ENCODE assay signal across 24 mouse cellular contexts in the genomic region with DNA sequence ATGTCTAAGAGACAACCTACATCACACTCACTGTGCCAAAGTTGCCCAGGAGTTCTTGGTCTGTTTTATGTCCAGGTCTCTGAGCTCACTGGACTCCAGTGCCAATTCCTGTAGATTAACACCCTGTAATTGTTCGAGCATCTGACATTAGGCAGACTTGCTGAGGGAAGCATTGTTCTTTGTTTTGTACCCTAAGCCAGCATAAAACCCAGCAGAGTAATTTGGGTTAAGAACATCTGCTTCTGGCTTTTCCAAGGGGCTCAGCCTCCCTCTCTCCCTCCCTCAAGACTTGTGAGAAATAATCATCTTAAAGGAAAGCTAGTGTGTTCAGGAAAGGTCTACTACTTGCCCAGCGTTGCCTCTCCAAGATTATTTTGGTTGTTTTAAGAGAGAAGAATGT. TPM values are rescaled to one million over a fixed set of nuclear protein-coding genes. Genes with fewer than 3 reads are reported as not detected.
DNase-seq lines count a peak whose midpoint lies in the region; ATAC-seq lines count a peak whose summit lies in the region.
"Had no signal": no experiment of that assay in that cellular context is flagged by ENCODE, and none has a peak within 500 bp of the region (broad histone marks: within the 10 kb centered on the region; RNA-seq: fewer than 3 reads in every experiment).

No protein-coding gene starts in this region.

- 0 out of 2 replicates have a peak overlapping the region, but pooled peaks have one; percentile 2 for H3K27ac ChIP-seq in forebrain, embryonic 16.5 days (ENCODE audit: low read length)
- H3K27ac ChIP-seq in forebrain, embryonic 11.5 days (ENCODE audit: low read depth, low read length): no peak overlapping the region
- 0 out of 2 replicates have a peak overlapping the region, but pooled peaks have one; percentile 41 for H3K27ac ChIP-seq in limb, embryonic 12.5 days
- H3K27ac ChIP-seq in limb, embryonic 10.5 days: no peak overlapping the region
- H3K27ac ChIP-seq in embryonic facial prominence, embryonic 14.5 days (replicated peaks; ENCODE audit: low read depth, low read length): peak overlapping the region; percentile 33; the same call in 1 of the 2 replicates
- H3K27ac ChIP-seq: forebrain, embryonic 13.5 days; hindbrain, embryonic 10.5 days; intestine, embryonic 15.5 days; left cerebral cortex, adult 2 months; macrophage had no signal

- DNase-seq in forebrain, embryonic 11.5 days (ENCODE audit: low spot score): no peak
- no peak for DNase-seq in limb, embryonic 10.5 days (ENCODE audit: low spot score)
- DNase-seq in embryonic facial prominence, embryonic 14.5 days (ENCODE audit: low spot score): peak; percentile 51
- DNase-seq in adrenal gland, postnatal 36 days: no peak
- no peak for DNase-seq in right cerebral cortex, postnatal 14 days
- DNase-seq: adrenal gland, adult 8-10 months; cerebellum, adult 2 months; cerebellum, postnatal 25 days; gastrocnemius, postnatal 25 days; liver, postnatal 0 days had no signal

- H3K9ac ChIP-seq in forebrain, embryonic 16.5 days (replicated peaks; ENCODE audit: low read depth, low read length): no peak overlapping the region
- no peak overlapping the region for H3K9ac ChIP-seq in forebrain, embryonic 11.5 days (ENCODE audit: low read length)
- no peak overlapping the region for H3K9ac ChIP-seq in limb, embryonic 12.5 days (replicated peaks)
- no peak overlapping the region for H3K9ac ChIP-seq in embryonic facial prominence, embryonic 14.5 days (ENCODE audit: low read depth, low read length)
- H3K9ac ChIP-seq: forebrain, embryonic 13.5 days; intestine, embryonic 15.5 days; liver, postnatal 0 days had no signal

- H3K27me3 ChIP-seq in forebrain, embryonic 16.5 days (replicated peaks; ENCODE audit: control insufficient read depth, insufficient read depth, low read length): no peaks in the 10 kb centered on the region
- H3K27me3 ChIP-seq in forebrain, embryonic 11.5 days (ENCODE audit: control insufficient read depth, insufficient read depth, low read length): no peaks in the 10 kb centered on the region
- no peaks in the 10 kb centered on the region for H3K27me3 ChIP-seq in limb, embryonic 12.5 days
- no peaks in the 10 kb centered on the region for H3K27me3 ChIP-seq in limb, embryonic 10.5 days (ENCODE audit: low read depth, poor library complexity, severe bottlenecking)
- no peaks in the 10 kb centered on the region; the same call in 1 of the 2 replicates for H3K27me3 ChIP-seq in embryonic facial prominence, embryonic 14.5 days (replicated peaks; ENCODE audit: control insufficient read depth, insufficient read depth, low read length)
- H3K27me3 ChIP-seq: forebrain, embryonic 13.5 days; intestine, embryonic 15.5 days had no signal

- no peak overlapping the region for H3K4me3 ChIP-seq in forebrain, embryonic 16.5 days (replicated peaks; ENCODE audit: low read length)
- H3K4me3 ChIP-seq in forebrain, embryonic 11.5 days (ENCODE audit: low read depth, low read length): no peak overlapping the region
- no peak overlapping the region for H3K4me3 ChIP-seq in limb, embryonic 12.5 days (replicated peaks)
- H3K4me3 ChIP-seq in limb, embryonic 10.5 days: no peak overlapping the region
- no peak overlapping the region for H3K4me3 ChIP-seq in embryonic facial prominence, embryonic 14.5 days (ENCODE audit: low read depth, low read length)
- H3K4me3 ChIP-seq: forebrain, embryonic 13.5 days; hindbrain, embryonic 10.5 days; intestine, embryonic 15.5 days; left cerebral cortex, adult 2 months had no signal

- H3K9me3 ChIP-seq in forebrain, embryonic 16.5 days (ENCODE audit: control insufficient read depth, low read length): no peaks in the 10 kb centered on the region
- no peaks in the 10 kb centered on the region for H3K9me3 ChIP-seq in forebrain, embryonic 11.5 days (ENCODE audit: control insufficient read depth, low read length)
- peaks cover 3% of the 10 kb centered on the region; the same call in 1 of the 2 replicates for H3K9me3 ChIP-seq in limb, embryonic 12.5 days
- H3K9me3 ChIP-seq in limb, embryonic 10.5 days (replicated peaks): no peaks in the 10 kb centered on the region
- peaks cover 6% of the 10 kb centered on the region; the same call in 1 of the 2 replicates for H3K9me3 ChIP-seq in embryonic facial prominence, embryonic 14.5 days (ENCODE audit: control insufficient read depth, low read length)
- H3K9me3 ChIP-seq: forebrain, embryonic 13.5 days; hindbrain, embryonic 10.5 days; intestine, embryonic 15.5 days had no signal

- WGBS in forebrain, embryonic 16.5 days: 32% methylated on average over 2 of the region's 2 CpGs
- 75% methylated on average over 2 of the region's 2 CpGs for WGBS in forebrain, embryonic 11.5 days
- 38% methylated on average over 2 of the region's 2 CpGs for WGBS in limb, embryonic 12.5 days
- WGBS in limb, embryonic 10.5 days: 74% methylated on average over 2 of the region's 2 CpGs
- 39% methylated on average over 2 of the region's 2 CpGs for WGBS in embryonic facial prominence, embryonic 14.5 days

- no peak overlapping the region for H3K4me2 ChIP-seq in forebrain, embryonic 16.5 days (ENCODE audit: low read length)
- H3K4me2 ChIP-seq in forebrain, embryonic 11.5 days (ENCODE audit: low read depth, low read length, severe bottlenecking): no peak overlapping the region
- no peak overlapping the region for H3K4me2 ChIP-seq in limb, embryonic 12.5 days
- no peak overlapping the region; the same call in 1 of the 2 replicates for H3K4me2 ChIP-seq in embryonic facial prominence, embryonic 14.5 days (ENCODE audit: low read depth, low read length)
- H3K4me2 ChIP-seq: forebrain, embryonic 13.5 days; intestine, embryonic 15.5 days; liver, embryonic 11.5 days had no signal

- 0 out of 2 replicates have a peak, but pooled peaks cover 5% of the 10 kb centered on the region for H3K4me1 ChIP-seq in forebrain, embryonic 16.5 days (replicated peaks; ENCODE audit: control insufficient read depth, insufficient read depth, low read length)
- H3K4me1 ChIP-seq in forebrain, embryonic 11.5 days (replicated peaks; ENCODE audit: control insufficient read depth, insufficient read depth, low read length): no peaks in the 10 kb centered on the region
- H3K4me1 ChIP-seq in limb, embryonic 12.5 days (replicated peaks): no peaks in the 10 kb centered on the region
- no peaks in the 10 kb centered on the region for H3K4me1 ChIP-seq in limb, embryonic 10.5 days
- peaks cover 5% of the 10 kb centered on the region; the same call in 1 of the 2 replicates for H3K4me1 ChIP-seq in embryonic facial prominence, embryonic 14.5 days (ENCODE audit: control insufficient read depth, insufficient read depth, low read length)
- H3K4me1 ChIP-seq: forebrain, embryonic 13.5 days; hindbrain, embryonic 10.5 days had no signal

- peak; percentile 54 for ATAC-seq in forebrain, embryonic 16.5 days
- no peak for ATAC-seq in forebrain, embryonic 11.5 days (replicated peaks; ENCODE audit: low FRiP score)
- ATAC-seq in limb, embryonic 12.5 days (ENCODE audit: insufficient number of reproducible peaks, insufficient read depth, low FRiP score, low TSS enrichment, low read depth): peak; percentile 63; the same call in 1 of the 2 replicates
- ATAC-seq in embryonic facial prominence, embryonic 14.5 days (ENCODE audit: low read depth): no peak
- ATAC-seq: forebrain, embryonic 13.5 days; hindbrain, embryonic 16.5 days; intestine, embryonic 15.5 days; liver, postnatal 0 days; lung, postnatal 0 days; midbrain, embryonic 16.5 days had no signal

- H3K36me3 ChIP-seq in forebrain, embryonic 16.5 days (ENCODE audit: control insufficient read depth, insufficient read depth): no peaks in the 10 kb centered on the region
- no peaks in the 10 kb centered on the region for H3K36me3 ChIP-seq in forebrain, embryonic 11.5 days (ENCODE audit: control insufficient read depth, insufficient read depth, low read length)
- peaks cover 8% of the 10 kb centered on the region; the same call in 1 of the 2 replicates for H3K36me3 ChIP-seq in limb, embryonic 12.5 days
- no peaks in the 10 kb centered on the region for H3K36me3 ChIP-seq in limb, embryonic 10.5 days
- H3K36me3 ChIP-seq in embryonic facial prominence, embryonic 14.5 days (ENCODE audit: control insufficient read depth, insufficient read depth, low read length): peaks cover 6% of the 10 kb centered on the region; the same call in 1 of the 2 replicates
- H3K36me3 ChIP-seq: hindbrain, embryonic 10.5 days had no signal

RNA-seq across cellular contexts. Expression of gene Slco1c1, which starts 49.9 kb away (rescaled TPM):
- polyA plus RNA-seq in forebrain, embryonic 16.5 days (2015; fragmentation: Nextera tagmentation; extraction: Ambion mirVana): 20.5 and 28.7 TPM in 2 replicates
- polyA plus RNA-seq in forebrain, embryonic 11.5 days (2014; fragmentation: Nextera tagmentation; extraction: Ambion mirVana): 0.39 and 1.1 TPM in 2 replicates
- 0.19 and 0.20 TPM in 2 replicates for polyA plus RNA-seq in limb, embryonic 12.5 days (2016; fragmentation: Nextera tagmentation; extraction: Ambion mirVana)
- polyA plus RNA-seq in limb, embryonic 10.5 days (2016; fragmentation: Nextera tagmentation; extraction: Ambion mirVana): 0.09 TPM in 1 of 2 replicates, not detected in the other
- polyA plus RNA-seq in embryonic facial prominence, embryonic 14.5 days (2014; fragmentation: Nextera tagmentation; extraction: Ambion mirVana): 0.26 and 0.46 TPM in 2 replicates
- total RNA-seq in adrenal gland, postnatal 36 days (2021): under 1 TPM; 0.13 to 0.33 TPM
- total RNA-seq: ES-E14; neutrophil, adult 5-6 weeks had no signal
- polyA plus RNA-seq: liver, embryonic 11.5 days; liver, postnatal 0 days; macrophage; thymus, postnatal 0 days had no signal

Comparison
In these comparisons a context has a peak if more than half of its experiments do, and no peak if none do; other contexts are left out.
1. ATAC-seq: peak in forebrain, embryonic 16.5 days (single experiment) and limb, embryonic 12.5 days (single experiment); none in forebrain, embryonic 11.5 days (single experiment) and embryonic facial prominence, embryonic 14.5 days (single experiment).
2. H3K27ac ChIP-seq: peak in forebrain, embryonic 16.5 days (single experiment), limb, embryonic 12.5 days (single experiment) and embryonic facial prominence, embryonic 14.5 days (single experiment); none in forebrain, embryonic 11.5 days (single experiment) and limb, embryonic 10.5 days (single experiment).
3. RNA of gene Slco1c1, which starts 49.9 kb away (polyA plus RNA-seq): 20.5 to 28.7 TPM in forebrain, embryonic 16.5 days; 0.26 to 0.46 TPM in embryonic facial prominence, embryonic 14.5 days, 0.39 to 1.1 TPM in forebrain, embryonic 11.5 days, 0.19 to 0.20 TPM in limb, embryonic 12.5 days and 0.09 TPM in limb, embryonic 10.5 days; every median in the first group is over 10 times any median in the second.